Mouse (Mus musculus) urinary bladder, postnatal 4 days (tissue): Measurements from ENCODE around the gene Gzmd.

Experiments used
- DNase-seq, 2 experiments: peaks; one replicate each; pipeline ENCODE4 v3.0.0; 2021 to 2022; ENCODE audit warnings: low spot score in 2 of 2

Gzmd gene

DNA sequence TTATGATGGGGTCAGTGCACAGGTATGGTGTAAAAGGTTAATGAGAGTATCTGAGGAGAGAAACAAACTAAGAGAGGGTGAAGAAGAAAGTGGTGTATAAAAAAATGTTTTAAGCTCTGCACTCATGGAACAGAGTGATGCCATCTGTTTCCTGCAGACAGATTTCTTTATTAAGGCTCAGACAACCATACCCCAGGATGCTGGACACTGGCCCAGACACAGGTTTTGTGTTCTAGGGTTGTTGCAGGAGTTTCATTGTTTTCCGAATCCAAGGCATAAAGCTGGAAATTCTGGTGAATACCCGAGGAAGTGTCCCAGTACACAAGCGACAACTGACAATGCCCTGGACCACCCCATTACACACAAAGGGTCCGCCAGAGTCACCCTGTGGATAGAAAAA lies 50.4 kb downstream of the Gzmd start:
- no peak for DNase-seq
